Mouse (Mus musculus) bone marrow, adult 2 months (tissue): ENCODE data around the gene Rbm6.

Source experiments
- CTCF ChIP-seq: fragments of 200-500 bp; IDR thresholded peaks from 2 replicates; pipeline ENCODE4 v1.5.1; 2011; ENCODE audit warnings: low read length, control low read depth; ENCODE audit not compliant: control insufficient read depth, insufficient read depth
- POLR2A ChIP-seq: fragments of 200-500 bp; IDR thresholded peaks from 2 replicates; pipeline ENCODE4 v1.6.1; 2011; ENCODE audit warnings: low read depth, mild to moderate bottlenecking, control low read depth, low read length, borderline replicate concordance; ENCODE audit not compliant: control insufficient read depth

DNA sequence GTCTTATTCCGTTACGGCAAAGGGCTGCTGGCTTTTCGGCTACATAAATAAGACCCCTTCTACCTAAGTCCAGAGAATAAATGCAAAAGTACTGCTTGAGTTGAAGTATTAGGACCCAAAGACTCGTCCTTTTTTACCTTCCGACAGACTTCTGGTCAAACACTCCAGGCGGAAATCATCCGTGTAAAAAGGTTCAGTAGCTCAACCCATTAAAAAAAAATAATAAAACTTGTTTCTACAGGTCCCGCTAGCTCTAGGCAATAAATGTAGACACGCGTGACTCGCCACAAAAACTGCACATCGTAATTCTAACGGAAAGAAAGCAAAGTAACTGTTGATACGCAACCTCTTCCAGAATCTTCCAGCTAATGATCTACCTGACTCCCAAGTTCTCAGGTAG is at the start of gene Rbm6:
- TF ChIP-seq CTCF, result no peak
- TF ChIP-seq POLR2A, result no peak
